In the genomic region with DNA sequence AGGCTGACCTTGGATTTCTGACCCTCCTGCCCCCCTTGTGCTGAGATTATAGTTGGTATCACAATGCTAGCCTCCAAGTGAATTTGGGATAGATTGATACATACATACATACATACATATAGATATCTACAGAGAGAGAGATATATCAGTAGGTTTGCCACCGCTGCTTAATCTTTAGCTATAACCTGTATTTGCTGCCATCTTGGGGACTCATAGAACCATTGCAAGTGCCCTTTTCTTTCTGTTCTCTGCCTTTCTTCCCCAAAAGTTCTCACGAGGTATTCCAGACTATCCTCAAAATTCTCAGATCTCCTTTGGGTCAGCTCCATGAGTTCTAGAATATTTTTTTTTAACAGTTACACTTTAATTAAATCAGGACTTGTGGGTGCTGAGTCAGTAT, we compare ENCODE assay signal across 13 mouse cellular contexts. TPM values are rescaled to one million over a fixed set of nuclear protein-coding genes. Genes with fewer than 3 reads are reported as not detected.
DNase-seq lines count a peak whose midpoint lies in the region; ATAC-seq and TF ChIP-seq lines count a peak whose summit lies in the region.
"Had no signal": no experiment of that assay in that cellular context is flagged by ENCODE, and none has a peak within 500 bp of the region (broad histone marks: within the 10 kb centered on the region; RNA-seq: fewer than 3 reads in every experiment).

No protein-coding gene starts in this region.

- H3K27me3 ChIP-seq in liver, embryonic 14.5 days (ENCODE audit: control insufficient read depth, insufficient read depth, low read length): no peaks in the 10 kb centered on the region
- no peaks in the 10 kb centered on the region for H3K27me3 ChIP-seq in embryonic facial prominence, embryonic 14.5 days (replicated peaks; ENCODE audit: control insufficient read depth, insufficient read depth, low read length)
- H3K27me3 ChIP-seq: hindbrain, embryonic 15.5 days; liver, embryonic 15.5 days had no signal

- H3K27ac ChIP-seq in gastrocnemius, adult 2 months: no peak overlapping the region
- no peak overlapping the region for H3K27ac ChIP-seq in liver, embryonic 14.5 days
- H3K27ac ChIP-seq in embryonic facial prominence, embryonic 14.5 days (replicated peaks; ENCODE audit: low read depth, low read length): no peak overlapping the region
- H3K27ac ChIP-seq: hindbrain, embryonic 15.5 days; liver, embryonic 15.5 days had no signal

- TF ChIP-seq EP300 in liver, embryonic 14.5 days (IDR thresholded peaks at IDR 0.05; ENCODE audit: low read depth): no peak

- H3K4me3 ChIP-seq in gastrocnemius, adult 2 months: no peak overlapping the region
- H3K4me3 ChIP-seq in liver, embryonic 14.5 days (ENCODE audit: insufficient read depth in 1 of 2, low read depth in 2 of 2, low read length in 2 of 2): no peak overlapping the region
- no peak overlapping the region for H3K4me3 ChIP-seq in embryonic facial prominence, embryonic 14.5 days (ENCODE audit: low read depth, low read length)
- H3K4me3 ChIP-seq: hindbrain, embryonic 15.5 days; liver, embryonic 15.5 days had no signal

- no peaks in the 10 kb centered on the region for H3K36me3 ChIP-seq in liver, embryonic 14.5 days (replicated peaks; ENCODE audit: control insufficient read depth, insufficient read depth, low read depth)
- H3K36me3 ChIP-seq in embryonic facial prominence, embryonic 14.5 days (ENCODE audit: control insufficient read depth, insufficient read depth, low read length): no peaks in the 10 kb centered on the region
- H3K36me3 ChIP-seq: hindbrain, embryonic 15.5 days; liver, embryonic 15.5 days had no signal

- DNase-seq in gastrocnemius, adult 2 months: no peak
- no peak for DNase-seq in gastrocnemius, postnatal 10 days
- no peak for DNase-seq in liver, embryonic 14.5 days (ENCODE audit: low read depth in 3 of 3, low spot score in 3 of 3)
- DNase-seq in liver (no peak), MN1 (ENCODE audit: low spot score) (peak; percentile 44)
- peak; percentile 74 for DNase-seq in embryonic facial prominence, embryonic 14.5 days (ENCODE audit: low spot score)
- DNase-seq in natural killer cell, adult 2 months (ENCODE audit: low spot score in 2 of 2): no peak
- DNase-seq: adrenal gland, postnatal 14 days; kidney, adult 8-10 months; right cerebral cortex, postnatal 25 days had no signal

- no peak overlapping the region for H3K4me2 ChIP-seq in liver, embryonic 14.5 days (ENCODE audit: low read depth)
- H3K4me2 ChIP-seq in embryonic facial prominence, embryonic 14.5 days (ENCODE audit: low read depth, low read length): no peak overlapping the region
- H3K4me2 ChIP-seq: hindbrain, embryonic 15.5 days; liver, embryonic 15.5 days had no signal

- H3K4me1 ChIP-seq in liver, embryonic 14.5 days (replicated peaks; ENCODE audit: control insufficient read depth in 2 of 2, insufficient read depth in 2 of 2, low read length in 1 of 2): peaks cover 3 to 9% of the 10 kb centered on the region in 2 experiments; a peak in 3 of 4 replicates
- peaks cover 6% of the 10 kb centered on the region; the same call in 1 of the 2 replicates for H3K4me1 ChIP-seq in embryonic facial prominence, embryonic 14.5 days (ENCODE audit: control insufficient read depth, insufficient read depth, low read length)

- ATAC-seq in liver, embryonic 14.5 days (ENCODE audit: insufficient read depth): no peak
- ATAC-seq in embryonic facial prominence, embryonic 14.5 days (ENCODE audit: low read depth): no peak
- no peak for ATAC-seq in cerebellum, adult (ENCODE audit: insufficient number of reproducible peaks, low FRiP score, low TSS enrichment)

- 21% methylated on average over 2 of the region's 2 CpGs for WGBS in liver, embryonic 14.5 days (ENCODE audit: insufficient replicate concordance)
- WGBS in embryonic facial prominence, embryonic 14.5 days: 41% methylated on average over 2 of the region's 2 CpGs

- peak; percentile 50 for TF ChIP-seq CTCF in gastrocnemius, adult 2 months (IDR thresholded peaks at IDR 0.05)
- peak; percentile 14; the same call in 1 of the 2 replicates for TF ChIP-seq CTCF in liver, embryonic 14.5 days (IDR thresholded peaks at IDR 0.05; ENCODE audit: low read depth)

- no peak overlapping the region for H3K9ac ChIP-seq in liver, embryonic 14.5 days (replicated peaks)
- no peak overlapping the region for H3K9ac ChIP-seq in embryonic facial prominence, embryonic 14.5 days (ENCODE audit: low read depth, low read length)
- H3K9ac ChIP-seq: hindbrain, embryonic 15.5 days; liver, embryonic 15.5 days had no signal

- intact Hi-C loops in gastrocnemius, adult 2 months (cut with DNase I): loop anchor here (5.0 to 10.0 kb wide), 2 partner anchors 138 to 551 kb away; no protein-coding TSS in a partner anchor

- no peaks in the 10 kb centered on the region for H3K9me3 ChIP-seq in liver, embryonic 14.5 days (ENCODE audit: control insufficient read depth, low read length)
- no peaks in the 10 kb centered on the region for H3K9me3 ChIP-seq in embryonic facial prominence, embryonic 14.5 days (ENCODE audit: control insufficient read depth, low read length)
- H3K9me3 ChIP-seq: hindbrain, embryonic 15.5 days; liver, embryonic 15.5 days had no signal

RNA-seq across cellular contexts. Expression of a gene that starts 4.7 kb away (rescaled TPM):
- 10 to 100 TPM in 1 of 2 experiments, 1 to 10 TPM in 1; 7.3 to 10.7 TPM for total RNA-seq in gastrocnemius, adult 2 months (2021)
- total RNA-seq in gastrocnemius, postnatal 10 days (2021): 10 to 100 TPM; 12.4 to 17.0 TPM
- polyA plus RNA-seq in liver, embryonic 14.5 days (2012; rRNA removed): 9.1 and 14.5 TPM in 2 replicates
- polyA plus RNA-seq in liver, embryonic 14.5 days (2014; fragmentation: Nextera tagmentation; extraction: Ambion mirVana): 19.6 and 20.1 TPM in 2 replicates
- 47.3 and 54.7 TPM in 2 replicates for polyA plus RNA-seq in embryonic facial prominence, embryonic 14.5 days (2014; fragmentation: Nextera tagmentation; extraction: Ambion mirVana)

Comparison
In these comparisons a context has a peak if more than half of its experiments do, and no peak if none do; other contexts are left out.
1. DNase-seq: peak in MN1 (single experiment) and embryonic facial prominence, embryonic 14.5 days (single experiment); none in gastrocnemius, adult 2 months (single experiment), gastrocnemius, postnatal 10 days (single experiment), liver, embryonic 14.5 days (0 of 3), liver (single experiment) and natural killer cell, adult 2 months (0 of 2).